Mouse (Mus musculus) liver, embryonic 12.5 days (tissue): Measurements from ENCODE around the gene Acss1. TPM values are rescaled to one million over a fixed set of nuclear protein-coding genes. Genes with fewer than 3 reads are reported as not detected.
A peak's percentile ranks its signal among the peaks of the same experiment; 100 is the strongest.

ENCODE experiments used
- ATAC-seq: fragments of 200-750 bp; cut with Nextera tagmentation; 2 replicates; pipeline ENCODE4 v1.8.0; 2017; ENCODE audit warnings: moderate number of reproducible peaks, mild to moderate bottlenecking, moderate library complexity
- H3K27ac ChIP-seq: fragments of 300-500 bp; sonication (generic); 2 replicates; pipeline ENCODE4 v1.5.1; 2016; ENCODE audit warnings: mild to moderate bottlenecking
- H3K27me3 ChIP-seq: fragments of 300-500 bp; sonication (generic); replicated peaks from 2 replicates; pipeline ENCODE4 v1.6.1; 2016; ENCODE audit warnings: mild to moderate bottlenecking, moderate library complexity
- H3K36me3 ChIP-seq: fragments of 300-500 bp; sonication (generic); 2 replicates; pipeline ENCODE4 v1.6.1; 2016; ENCODE audit warnings: mild to moderate bottlenecking, moderate library complexity
- H3K4me1 ChIP-seq: fragments of 300-500 bp; sonication (generic); 2 replicates; pipeline ENCODE4 v1.6.1; 2016
- H3K4me2 ChIP-seq: fragments of 300-500 bp; sonication (generic); 2 replicates; pipeline ENCODE4 v1.6.1; 2016; ENCODE audit warnings: mild to moderate bottlenecking, moderate library complexity
- H3K4me3 ChIP-seq: fragments of 300-500 bp; sonication (generic); 2 replicates; pipeline ENCODE4 v1.5.1; 2016; ENCODE audit warnings: mild to moderate bottlenecking, moderate library complexity
- H3K9ac ChIP-seq: fragments of 300-500 bp; sonication (generic); 2 replicates; pipeline ENCODE4 v1.6.1; 2016; ENCODE audit warnings: mild to moderate bottlenecking, moderate library complexity
- H3K9me3 ChIP-seq: fragments of 300-500 bp; sonication (generic); replicated peaks from 2 replicates; pipeline ENCODE4 v1.6.1; 2016; ENCODE audit warnings: mild to moderate bottlenecking, moderate library complexity
- WGBS: fragments of 180-500 bp; shearing (Covaris S2); methylation state at CpG from one replicate; pipeline ENCODE4 v1.1.7; 2016; ENCODE audit not compliant: insufficient replicate concordance; 5-methylcytosine and 5-hydroxymethylcytosine counted together
- polyA plus RNA-seq: library from polyadenylated mRNA; unstranded; fragments of >200 nt; fragmentation: Nextera tagmentation; extraction: Ambion mirVana; gene quantifications from 2 replicates; pipeline ENCODE4 v1.2.1, GENCODE M21; 2016

The Acss1 gene
- polyA plus RNA-seq, 1 experiment from 2014 or later = 47.4 TPM

- H3K4me2 ChIP-seq = peak overlapping the region; percentile 95
- H3K9me3 ChIP-seq = no peaks in the 10 kb centered on the region
- H3K27ac ChIP-seq = peak overlapping the region; percentile 94
- H3K27me3 ChIP-seq = no peaks in the 10 kb centered on the region
- peaks cover 32% of the 10 kb centered on the region for H3K36me3 ChIP-seq
- WGBS = 49% methylated on average over 5 of the region's 5 CpGs
- peak; percentile 25; the same call in 1 of the 2 replicates for ATAC-seq
- H3K4me1 ChIP-seq = peaks cover 68% of the 10 kb centered on the region
- peak overlapping the region; percentile 60 for H3K9ac ChIP-seq
- H3K4me3 ChIP-seq = peak overlapping the region; percentile 82
These were observed 4.0 kb downstream of the Acss1 start for GRCm38 (mm10) chr2:150664152-150664920.

- H3K9me3 ChIP-seq = no peaks in the 10 kb centered on the region
- WGBS = 71% methylated on average over 9 of the region's 9 CpGs
- no peak overlapping the region for H3K9ac ChIP-seq
- H3K4me2 ChIP-seq = peak overlapping the region; percentile 95
- H3K4me3 ChIP-seq = no peak overlapping the region
- H3K36me3 ChIP-seq = peaks cover 43% of the 10 kb centered on the region
- peaks cover 57% of the 10 kb centered on the region for H3K4me1 ChIP-seq
- ATAC-seq = no peak
- no peaks in the 10 kb centered on the region for H3K27me3 ChIP-seq
- H3K27ac ChIP-seq = peak overlapping the region; percentile 94
These were observed 5.0 kb downstream of the Acss1 start for GRCm38 (mm10) chr2:150663255-150663654.

GRCm38 (mm10) chr2:150662007-150662406 is 6.3 kb downstream of the Acss1 start:
- Histone ChIP-seq H3K9me3 (no peaks in the 10 kb centered on the region), H3K4me1 (peaks cover 53% of the 10 kb centered on the region), H3K27ac (peak overlapping the region; percentile 32), H3K27me3 (no peaks in the 10 kb centered on the region), H3K4me3 (no peak overlapping the region), H3K4me2 (no peak overlapping the region), H3K36me3 (peaks cover 55% of the 10 kb centered on the region), H3K9ac (no peak overlapping the region)
- WGBS = 86% methylated on average over 2 of the region's 2 CpGs
- no peak for ATAC-seq

GRCm38 (mm10) chr2:150660668-150661451 is 7.4 kb downstream of the Acss1 start:
- no peaks in the 10 kb centered on the region for H3K9me3 ChIP-seq
- 83% methylated on average over 5 of the region's 5 CpGs for WGBS
- H3K27ac ChIP-seq = 0 out of 2 replicates have a peak overlapping the region, but pooled peaks have one; percentile 2
- H3K27me3 ChIP-seq = no peaks in the 10 kb centered on the region
- H3K4me3 ChIP-seq = no peak overlapping the region
- peaks cover 43% of the 10 kb centered on the region for H3K4me1 ChIP-seq
- H3K4me2 ChIP-seq = no peak overlapping the region
- ATAC-seq = no peak
- no peak overlapping the region for H3K9ac ChIP-seq
- peaks cover 67% of the 10 kb centered on the region for H3K36me3 ChIP-seq

GRCm38 (mm10) chr2:150660049-150660448 is 8.3 kb downstream of the Acss1 start:
- Histone ChIP-seq H3K9ac (no peak overlapping the region), H3K4me2 (no peak overlapping the region), H3K4me3 (no peak overlapping the region), H3K27me3 (no peaks in the 10 kb centered on the region), H3K36me3 (peaks cover 74% of the 10 kb centered on the region), H3K9me3 (no peaks in the 10 kb centered on the region), H3K4me1 (peaks cover 34% of the 10 kb centered on the region), H3K27ac (no peak overlapping the region)
- 53% methylated on average over 4 of the region's 4 CpGs for WGBS
- ATAC-seq = no peak

GRCm38 (mm10) chr2:150656975-150657768 is 11.1 kb downstream of the Acss1 start:
- no peak overlapping the region for H3K4me3 ChIP-seq
- peaks cover 89% of the 10 kb centered on the region for H3K36me3 ChIP-seq
- no peaks in the 10 kb centered on the region for H3K9me3 ChIP-seq
- no peak overlapping the region for H3K9ac ChIP-seq
- WGBS = 72% methylated on average over 8 of the region's 8 CpGs
- peaks cover 17% of the 10 kb centered on the region for H3K4me1 ChIP-seq
- H3K27ac ChIP-seq = peak overlapping the region; percentile 58
- no peaks in the 10 kb centered on the region for H3K27me3 ChIP-seq
- peak; percentile 61 for ATAC-seq
- H3K4me2 ChIP-seq = no peak overlapping the region

- no peak overlapping the region for H3K9ac ChIP-seq
- H3K36me3 ChIP-seq = peaks cover 84% of the 10 kb centered on the region
- no peak overlapping the region for H3K4me2 ChIP-seq
- no peak for ATAC-seq
- H3K9me3 ChIP-seq = no peaks in the 10 kb centered on the region
- 84% methylated on average over 3 of the region's 3 CpGs for WGBS
- H3K4me3 ChIP-seq = no peak overlapping the region
- peaks cover 20% of the 10 kb centered on the region for H3K4me1 ChIP-seq
- no peaks in the 10 kb centered on the region for H3K27me3 ChIP-seq
- peak overlapping the region; percentile 58 for H3K27ac ChIP-seq
These were observed 12.2 kb downstream of the Acss1 start for GRCm38 (mm10) chr2:150656112-150656511.

- 72% methylated on average over 6 of the region's 6 CpGs for WGBS
These were observed 13.0 kb downstream of the Acss1 start for GRCm38 (mm10) chr2:150655290-150655689.

GRCm38 (mm10) chr2:150654814-150655213 is 13.5 kb downstream of the Acss1 start:
- WGBS = 75% methylated on average over 2 of the region's 2 CpGs
- no peak overlapping the region for H3K4me3 ChIP-seq
- H3K27ac ChIP-seq = no peak overlapping the region
- no peak for ATAC-seq
- H3K9ac ChIP-seq = no peak overlapping the region
- peaks cover 76% of the 10 kb centered on the region for H3K36me3 ChIP-seq
- H3K27me3 ChIP-seq = no peaks in the 10 kb centered on the region
- no peaks in the 10 kb centered on the region for H3K9me3 ChIP-seq
- peaks cover 33% of the 10 kb centered on the region for H3K4me1 ChIP-seq
- no peak overlapping the region for H3K4me2 ChIP-seq

More at GRCm38 (mm10) chr2:150655290-150655689, 13.0 kb downstream of the Acss1 start:
- no peak overlapping the region for H3K4me2 ChIP-seq
- H3K27me3 ChIP-seq = no peaks in the 10 kb centered on the region
- no peak for ATAC-seq
- H3K27ac ChIP-seq = no peak overlapping the region
- H3K9ac ChIP-seq = no peak overlapping the region
- H3K4me3 ChIP-seq = no peak overlapping the region
- no peaks in the 10 kb centered on the region for H3K9me3 ChIP-seq
- peaks cover 29% of the 10 kb centered on the region for H3K4me1 ChIP-seq
- peaks cover 80% of the 10 kb centered on the region for H3K36me3 ChIP-seq

GRCm38 (mm10) chr2:150651366-150651765 is 16.9 kb downstream of the Acss1 start:
- ATAC-seq = no peak
- peaks cover 48% of the 10 kb centered on the region for H3K36me3 ChIP-seq
- H3K27me3 ChIP-seq = no peaks in the 10 kb centered on the region
- 0 out of 2 replicates have a peak overlapping the region, but pooled peaks have one; percentile 12 for H3K4me2 ChIP-seq
- no peak overlapping the region for H3K9ac ChIP-seq
- no peak overlapping the region for H3K4me3 ChIP-seq
- H3K4me1 ChIP-seq = peaks cover 58% of the 10 kb centered on the region
- WGBS = 67% methylated on average over 9 of the region's 9 CpGs
- H3K9me3 ChIP-seq = no peaks in the 10 kb centered on the region
- 0 out of 2 replicates have a peak overlapping the region, but pooled peaks have one; percentile 19 for H3K27ac ChIP-seq

GRCm38 (mm10) chr2:150650511-150651074 is 17.7 kb downstream of the Acss1 start:
- H3K27ac ChIP-seq = no peak overlapping the region
- ATAC-seq = peak; percentile 30
- H3K9me3 ChIP-seq = no peaks in the 10 kb centered on the region
- 0 out of 2 replicates have a peak overlapping the region, but pooled peaks have one; percentile 12 for H3K4me2 ChIP-seq
- no peak overlapping the region for H3K9ac ChIP-seq
- WGBS = 52% methylated on average over 7 of the region's 7 CpGs
- peaks cover 41% of the 10 kb centered on the region for H3K36me3 ChIP-seq
- H3K27me3 ChIP-seq = no peaks in the 10 kb centered on the region
- H3K4me1 ChIP-seq = peaks cover 66% of the 10 kb centered on the region
- H3K4me3 ChIP-seq = no peak overlapping the region
